Mouse (Mus musculus) CH12.LX (cell line): Measurements from ENCODE around the gene Pde9a. TPM values are rescaled to one million over a fixed set of nuclear protein-coding genes. Genes with fewer than 3 reads are reported as not detected.

ENCODE experiments used
- DNase-seq: peaks from one replicate; pipeline ENCODE4 v3.0.0-alpha.2; 2013; ENCODE audit errors: extremely low read depth
- H3K27ac ChIP-seq: 2 replicates; pipeline ENCODE4 v1.5.1; 2012; ENCODE audit warnings: low read depth, mild to moderate bottlenecking, control low read depth, moderate library complexity; ENCODE audit not compliant: insufficient read depth
- H3K27me3 ChIP-seq: replicated peaks from 2 replicates; pipeline ENCODE3; 2012; ENCODE audit warnings: inconsistent platforms
- H3K36me3 ChIP-seq, 2 experiments: replicated peaks in 1 of 2; 2 replicates each; pipeline versions ENCODE3 to v1.6.1; 2012; ENCODE audit warnings: inconsistent platforms in 1 of 2, low read length in 1 of 2, mild to moderate bottlenecking in 1 of 2, mixed read lengths in 1 of 2, moderate library complexity in 1 of 2; ENCODE audit not compliant: control insufficient read depth in 1 of 2, insufficient read depth in 1 of 2
- H3K4me1 ChIP-seq, 2 experiments: 2 replicates each; pipeline ENCODE4 v1.6.1; 2012; ENCODE audit warnings: inconsistent platforms in 1 of 2, moderate library complexity in 1 of 2; ENCODE audit not compliant: insufficient read depth in 2 of 2, control insufficient read depth in 1 of 2
- H3K4me2 ChIP-seq: 2 replicates; pipeline ENCODE4 v1.6.1; 2012; ENCODE audit warnings: low read depth, mild to moderate bottlenecking, control low read depth; ENCODE audit not compliant: poor library complexity, insufficient read depth, severe bottlenecking
- H3K4me3 ChIP-seq, 3 experiments: fragments of 150-350 bp in 1 of 3; sonication (generic) in 1 of 3; replicated peaks in 1 of 3; 2 replicates each; pipeline versions ENCODE3 to v1.5.1; 2011 to 2012; ENCODE audit warnings: low read depth in 2 of 3, low read length in 2 of 3, mild to moderate bottlenecking in 2 of 3, moderate library complexity in 2 of 3, control low read depth in 1 of 3, improper control_type of control experiment in 1 of 3, inconsistent platforms in 1 of 3, mixed read lengths in 1 of 3; ENCODE audit not compliant: poor library complexity in 1 of 3
- H3K79me2 ChIP-seq: replicated peaks from 2 replicates; pipeline ENCODE4 v1.6.1; 2012; ENCODE audit warnings: mild to moderate bottlenecking, moderate library complexity; ENCODE audit not compliant: control insufficient read depth, poor library complexity, insufficient read depth, severe bottlenecking; ENCODE audit errors: extremely low read depth
- H3K9ac ChIP-seq: 2 replicates; pipeline ENCODE4 v1.6.1; 2012; ENCODE audit warnings: low read depth, mild to moderate bottlenecking, control low read depth, moderate library complexity; ENCODE audit not compliant: insufficient read depth
- H3K9me3 ChIP-seq: replicated peaks from 2 replicates; pipeline ENCODE3; 2012; ENCODE audit warnings: low read length, inconsistent platforms, mixed read lengths
- E2F4 ChIP-seq: IDR thresholded peaks from 2 replicates; pipeline ENCODE4 v1.6.1; 2011; ENCODE audit warnings: low read depth, low read length, improper control_type of control experiment; ENCODE audit not compliant: insufficient replicate concordance
- EP300 ChIP-seq: IDR thresholded peaks from 2 replicates; pipeline ENCODE4 v1.6.1; 2011; ENCODE audit warnings: low read length, improper control_type of control experiment
- HCFC1 ChIP-seq: IDR thresholded peaks from 2 replicates; pipeline ENCODE4 v1.6.1; 2012; ENCODE audit warnings: low read depth, mild to moderate bottlenecking, inconsistent platforms, low read length, improper control_type of control experiment
- IRF4 ChIP-seq: IDR thresholded peaks from 2 replicates; pipeline ENCODE4 v1.6.1; 2014; ENCODE audit warnings: low read depth, mild to moderate bottlenecking, inconsistent platforms, low read length, improper control_type of control experiment
- MEF2A ChIP-seq: IDR thresholded peaks from 2 replicates; pipeline ENCODE4 v1.6.1; 2014; ENCODE audit warnings: low read depth, mild to moderate bottlenecking, inconsistent platforms, low read length, improper control_type of control experiment, borderline replicate concordance
- MXI1 ChIP-seq: IDR thresholded peaks from 2 replicates; pipeline ENCODE4 v1.6.1; 2011; ENCODE audit warnings: mild to moderate bottlenecking, low read depth, low read length, improper control_type of control experiment
- POLR2AphosphoS2 ChIP-seq: IDR thresholded peaks from 2 replicates; pipeline ENCODE4 v1.6.1; 2011; ENCODE audit warnings: low read depth, low read length, improper control_type of control experiment
- SIN3A ChIP-seq: IDR thresholded peaks from 2 replicates; pipeline ENCODE4 v1.6.1; 2012; ENCODE audit warnings: low read length, improper control_type of control experiment, inconsistent platforms
- TCF12 ChIP-seq: IDR thresholded peaks from 2 replicates; pipeline ENCODE4 v1.6.1; 2014; ENCODE audit warnings: low read depth, mild to moderate bottlenecking, inconsistent platforms, low read length, improper control_type of control experiment
- USF1 ChIP-seq: IDR thresholded peaks from 2 replicates; pipeline ENCODE4 v1.6.1; 2014; ENCODE audit warnings: low read depth, mild to moderate bottlenecking, inconsistent platforms, low read length, improper control_type of control experiment
- ZNF384 ChIP-seq: IDR thresholded peaks from 2 replicates; pipeline ENCODE4 v1.6.1; 2012; ENCODE audit warnings: low read depth, low read length, improper control_type of control experiment, inconsistent platforms
- dilution Hi-C: fragments of 300-500 bp; cut with MboI; formaldehyde crosslinking; loops from 2 replicates; pipeline ENCODE4 v1.14.3; 2020; ENCODE audit warnings: low sequenced_read_pairs; ENCODE audit not compliant: extremely low pct_unique_long_range_greater_than_20kb, extremely low pct_ligation_motif_present
- in situ Hi-C: fragments of 300-500 bp; cut with MboI; formaldehyde crosslinking; loops from 3 replicates; pipeline ENCODE4 v1.14.3; 2019; ENCODE audit warnings: low sequenced_read_pairs, low pct_ligation_motif_present, low pct_unique_long_range_greater_than_20kb, mixed read lengths
- polyA plus RNA-seq: library from polyadenylated mRNA; unstranded; fragments of >175 nt; gene quantifications from 2 replicates; pipeline ENCODE4 v1.2.1, GENCODE M21; 2012; ENCODE audit warnings: low read depth; ENCODE audit not compliant: insufficient read length
- total RNA-seq, 2 experiments: library from RNA; depleted of rRNA; stranded (reverse); fragments of 300-350 nt in 1 of 2; fragments of >200 nt in 1 of 2; gene quantifications; 2 replicates each; pipeline ENCODE4 v1.2.3; 2012 to 2014

Gene Pde9a
- total and polyA plus RNA-seq, 3 experiments: not detected

DNA sequence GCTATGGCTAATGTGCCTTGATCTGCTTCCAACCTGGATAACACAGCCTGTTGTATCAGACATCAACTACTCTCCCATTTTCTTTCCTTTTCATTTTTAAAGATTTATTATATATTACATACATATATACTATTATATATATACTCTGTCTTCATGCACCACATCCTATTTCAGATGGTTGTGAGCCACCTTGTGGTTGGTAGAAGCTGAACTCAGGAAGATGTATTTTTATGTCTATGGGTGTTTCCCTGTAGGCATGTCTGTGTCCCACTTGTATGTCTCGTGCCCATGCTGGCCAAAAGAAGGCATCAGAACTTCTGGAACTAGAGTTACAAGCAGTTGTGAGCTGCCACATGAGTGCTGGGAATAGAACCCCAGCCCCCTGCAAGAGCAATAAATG lies 62.5 kb downstream of the Pde9a start (continued):
- TF ChIP-seq EP300: no peak

DNA sequence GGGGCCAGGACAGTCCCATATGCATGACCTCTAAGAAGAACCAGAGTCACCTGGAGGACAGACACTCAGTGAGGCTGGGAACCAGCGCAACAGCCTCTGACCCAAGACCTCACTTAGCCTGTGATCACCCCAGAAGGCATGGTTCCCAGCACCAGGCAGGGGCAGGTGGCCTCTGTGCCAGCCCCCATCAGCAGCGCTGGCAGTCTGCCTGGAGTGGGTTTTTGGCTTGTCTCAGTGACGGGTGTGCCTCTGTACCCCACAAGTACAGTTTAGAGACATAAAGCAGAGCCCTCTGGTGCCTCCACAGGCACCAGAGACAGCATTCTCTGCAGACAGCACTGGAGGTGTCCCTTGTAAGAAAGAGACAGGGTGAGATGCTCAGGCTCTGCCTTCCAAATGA lies 64.2 kb downstream of the Pde9a start:
- Histone ChIP-seq H3K36me3 (no peaks in the 10 kb centered on the region), H3K79me2 (no peaks in the 10 kb centered on the region), H3K4me2 (no peak overlapping the region), H3K4me1 (peaks cover 7 to 32% of the 10 kb centered on the region in 2 experiments), H3K4me3 (no peak overlapping the region), H3K9ac (no peak overlapping the region), H3K9me3 (no peaks in the 10 kb centered on the region), H3K27me3 (peaks cover 43% of the 10 kb centered on the region), H3K27ac (no peak overlapping the region)
- DNase-seq: no peak
- dilution Hi-C loops (no loop called here), in situ Hi-C loops (no loop called here)
- no peak for TF ChIP-seq IRF4
- TF ChIP-seq ZNF384: no peak
- no peak for TF ChIP-seq TCF12

DNA sequence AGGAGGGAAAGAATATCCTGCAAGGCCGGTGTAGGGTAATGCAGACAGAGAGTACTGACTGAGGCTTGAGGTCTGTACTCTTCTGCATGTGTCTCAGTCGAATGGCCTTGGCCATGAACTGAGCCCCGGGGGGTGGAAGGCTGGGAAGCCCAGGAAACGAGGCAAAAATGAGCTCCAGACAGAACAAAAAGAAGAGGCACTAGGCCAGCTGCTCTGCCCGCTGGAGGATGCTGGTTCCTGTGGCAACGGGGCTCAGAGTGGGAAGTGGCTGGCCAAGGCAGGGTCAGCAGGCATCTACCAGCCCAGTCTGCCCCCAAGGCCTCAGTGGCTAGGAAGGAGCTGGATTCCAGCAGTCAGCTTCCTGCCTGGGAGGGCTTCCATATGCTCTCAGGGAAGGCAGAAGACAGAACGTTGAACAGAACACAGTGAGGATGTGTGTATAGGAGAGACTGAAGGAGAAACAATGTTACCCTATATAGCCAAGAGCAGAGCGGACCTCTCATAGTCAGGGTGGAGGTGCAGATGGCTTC lies 65.2 kb downstream of the Pde9a start:
- no peak overlapping the region for H3K4me2 ChIP-seq
- H3K79me2 ChIP-seq: no peaks in the 10 kb centered on the region
- dilution Hi-C loops: no loop called here
- no peaks in the 10 kb centered on the region for H3K9me3 ChIP-seq
- H3K4me3 ChIP-seq: no peak overlapping the region
- H3K9ac ChIP-seq: no peak overlapping the region
- TF ChIP-seq USF1 (no peak), MXI1 (no peak), TCF12 (no peak)
- peaks cover 35% of the 10 kb centered on the region for H3K27me3 ChIP-seq
- H3K36me3 ChIP-seq: no peaks in the 10 kb centered on the region
- H3K4me1 ChIP-seq: peaks cover 7 to 32% of the 10 kb centered on the region in 2 experiments
- DNase-seq: no peak
- no peak overlapping the region for H3K27ac ChIP-seq
- in situ Hi-C loops: no loop called here

DNA sequence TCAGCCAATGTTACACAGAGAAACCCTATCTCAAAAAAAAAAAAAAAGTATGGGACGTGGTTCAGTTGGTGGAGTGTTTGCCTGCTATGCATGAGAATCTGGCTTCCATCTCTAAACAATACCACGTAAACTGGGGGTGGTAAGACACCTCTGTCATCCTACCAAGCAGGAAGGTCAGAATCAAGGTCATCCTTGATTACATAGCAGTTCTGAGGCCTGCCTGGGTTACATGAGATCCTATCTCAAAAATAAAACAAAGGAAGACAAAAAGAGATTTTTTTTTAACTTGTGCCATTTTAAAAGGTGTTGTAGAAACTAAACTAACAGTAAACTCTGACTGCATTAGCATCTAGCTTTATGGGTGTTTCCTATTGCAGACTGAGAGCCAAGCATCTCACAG lies 66.8 kb downstream of the Pde9a start:
- Histone ChIP-seq H3K4me2 (no peak overlapping the region), H3K27me3 (peaks cover 34% of the 10 kb centered on the region), H3K36me3 (no peaks in the 10 kb centered on the region), H3K27ac (no peak overlapping the region), H3K9ac (no peak overlapping the region), H3K79me2 (no peaks in the 10 kb centered on the region), H3K4me1 (peaks cover 10 to 32% of the 10 kb centered on the region in 2 experiments), H3K9me3 (no peaks in the 10 kb centered on the region), H3K4me3 (no peak overlapping the region)
- TF ChIP-seq HCFC1 (no peak), MEF2A (no peak), SIN3A (no peak), POLR2AphosphoS2 (no peak), E2F4 (no peak)
- no peak for DNase-seq
- dilution Hi-C loops (no loop called here), in situ Hi-C loops (no loop called here)
